ENCODE assay signal across 22 mouse cellular contexts in genomic region chr5:66707859-66708258, GRCm38 (mm10).
"Had no signal": no experiment of that assay in that cellular context is flagged by ENCODE, and none has a peak within 500 bp of the region (broad histone marks: within the 10 kb centered on the region; RNA-seq: fewer than 3 reads in every experiment).

No protein-coding gene starts in this region.

- DNase-seq: liver; liver, embryonic 13.5 days; liver, postnatal 0 days; midbrain, embryonic 14.5 days; retina, postnatal 1 day; right cerebral cortex, adult 18-20 months; right cerebral cortex, postnatal 25 days; right cerebral cortex, postnatal 4 days; spleen, adult 18-20 months; thymus, adult 2 months; thymus, postnatal 25 days; thymus, postnatal 4 days had no signal

- ATAC-seq: liver, postnatal 0 days; midbrain, embryonic 16.5 days had no signal

- H3K4me1 ChIP-seq: liver, embryonic 13.5 days; liver, embryonic 15.5 days; midbrain, embryonic 12.5 days; stomach, embryonic 15.5 days had no signal

- H3K9me3 ChIP-seq: liver, embryonic 13.5 days; liver, embryonic 15.5 days; midbrain, embryonic 10.5 days; midbrain, embryonic 12.5 days; neural tube, embryonic 13.5 days; neural tube, embryonic 15.5 days; stomach, embryonic 15.5 days had no signal

- H3K27me3 ChIP-seq: liver, embryonic 13.5 days; liver, embryonic 15.5 days; midbrain, embryonic 12.5 days; neural tube, embryonic 13.5 days; neural tube, embryonic 15.5 days; stomach, embryonic 15.5 days had no signal

- H3K4me3 ChIP-seq: liver, embryonic 13.5 days; liver, embryonic 15.5 days; midbrain, embryonic 10.5 days; midbrain, embryonic 12.5 days; myocyte; neural tube, embryonic 13.5 days; neural tube, embryonic 15.5 days; stomach, embryonic 15.5 days had no signal

- H3K9ac ChIP-seq: liver, embryonic 13.5 days; liver, embryonic 15.5 days; liver, postnatal 0 days; midbrain, embryonic 12.5 days; neural tube, embryonic 13.5 days; neural tube, embryonic 15.5 days; stomach, embryonic 15.5 days had no signal

- H3K27ac ChIP-seq: liver, embryonic 13.5 days; liver, embryonic 15.5 days; midbrain, embryonic 10.5 days; midbrain, embryonic 12.5 days; neural tube, embryonic 13.5 days; neural tube, embryonic 15.5 days; stomach, embryonic 15.5 days; stomach, postnatal 0 days had no signal

- H3K4me2 ChIP-seq: liver, embryonic 11.5 days; liver, embryonic 13.5 days; liver, embryonic 15.5 days; midbrain, embryonic 12.5 days; neural tube, embryonic 13.5 days; neural tube, embryonic 15.5 days; stomach, embryonic 15.5 days had no signal

- H3K36me3 ChIP-seq: liver, embryonic 13.5 days; liver, embryonic 15.5 days; midbrain, embryonic 10.5 days; midbrain, embryonic 12.5 days; neural tube, embryonic 13.5 days; neural tube, embryonic 15.5 days; stomach, embryonic 15.5 days had no signal
